Mouse (Mus musculus): Measurements from ENCODE around the gene Coq9.

GRCm38 (mm10) chr8:94789256-94789955, 48.7 kb upstream of the Coq9 start:
- TF ChIP-seq POLR2A (IDR thresholded peaks at IDR 0.05; ENCODE audit: borderline replicate concordance, extremely low read depth, insufficient read depth, insufficient read length, poor library complexity, severe bottlenecking) (no peak), CTCF (IDR thresholded peaks at IDR 0.05; ENCODE audit: borderline replicate concordance, extremely low read depth, insufficient read depth, insufficient read length) (no peak)
